Mouse (Mus musculus) activated CD4-positive, CD25-positive, alpha-beta regulatory T cell, adult 9 weeks (primary cell): Measurements from ENCODE around the gene Zhx3. TPM values are rescaled to one million over a fixed set of nuclear protein-coding genes. Genes with fewer than 3 reads are reported as not detected.

Experiments
- polyA plus RNA-seq: library from polyadenylated mRNA; unstranded; fragments of 100-300 nt; shearing (Covaris generic); gene quantifications from one replicate; pipeline ENCODE4 v1.2.1, GENCODE M21; 2017

The Zhx3 gene
- 4.1 TPM for polyA plus RNA-seq

GRCm38 (mm10) chr2:160872890-160873382 lies at the start of gene Zhx3:
Gene Zhx3 (minus strand): TSS chr2:160872998.

GRCm38 (mm10) chr2:160912231-160912671 lies 39.5 kb upstream of the Zhx3 start, which contains the start of gene Emilin3:
Gene Emilin3 (minus strand): TSS chr2:160912328.

GRCm38 (mm10) chr2:160880453-160881195 lies 7.8 kb upstream of the Zhx3 start, which contains the start of gene Lpin3:
Gene Lpin3 (plus strand): TSS chr2:160880670.

GRCm38 (mm10) chr2:160731117-160731838 lies 141.5 kb downstream of the Zhx3 start, which contains the start of gene Plcg1:
Gene Plcg1 (plus strand): TSS chr2:160731300.

Other genes starting within 250 kb of the Zhx3 start
- 64.9 TPM for gene Top1, start 227.1 kb downstream of the Zhx3 start, polyA plus RNA-seq
- gene Plcg1, start 141.7 kb downstream of the Zhx3 start, polyA plus RNA-seq: 45.1 TPM
- 1.6 TPM for gene Lpin3, start 7.7 kb upstream of the Zhx3 start, polyA plus RNA-seq
- not detected for gene Emilin3, start 39.3 kb upstream of the Zhx3 start, polyA plus RNA-seq
- gene Chd6, start 236.1 kb upstream of the Zhx3 start, polyA plus RNA-seq: 60.4 TPM